ENCODE assay signal across 10 mouse cellular contexts in the genomic region with DNA sequence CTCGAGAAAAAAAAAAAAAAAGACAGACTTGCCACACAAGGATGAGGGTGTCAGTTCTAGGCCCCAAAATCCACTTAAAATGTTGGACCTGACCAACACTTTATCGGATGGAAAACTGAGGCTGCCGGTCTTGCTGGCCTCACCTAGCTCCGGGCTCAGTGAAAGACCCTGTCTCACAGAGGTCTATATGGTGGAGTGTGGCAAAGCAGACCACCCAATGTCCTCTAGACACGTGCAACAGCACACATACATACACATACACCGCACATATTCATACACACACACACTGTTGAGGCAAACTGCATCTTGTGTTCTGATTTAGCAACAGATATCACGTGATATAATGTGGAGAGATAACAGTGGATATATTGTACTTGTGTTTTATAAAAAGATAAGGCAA. TPM values are rescaled to one million over a fixed set of nuclear protein-coding genes. Genes with fewer than 3 reads are reported as not detected.
DNase-seq lines count a peak whose midpoint lies in the region; ATAC-seq lines count a peak whose summit lies in the region.
"Had no signal": no experiment of that assay in that cellular context is flagged by ENCODE, and none has a peak within 500 bp of the region (broad histone marks: within the 10 kb centered on the region; RNA-seq: fewer than 3 reads in every experiment).

No protein-coding gene starts in this region.

- no peaks in the 10 kb centered on the region; the same call in 1 of the 2 replicates for H3K4me1 ChIP-seq in heart, embryonic 16.5 days (ENCODE audit: control insufficient read depth, insufficient read depth, low read length)
- H3K4me1 ChIP-seq in brown adipose tissue, adult 24 weeks (ENCODE audit: control insufficient read depth, insufficient read depth, insufficient read length, low read length) = no peaks in the 10 kb centered on the region
- H3K4me1 ChIP-seq in hindbrain, embryonic 12.5 days = peaks cover 7% of the 10 kb centered on the region; the same call in 1 of the 2 replicates
- no peaks in the 10 kb centered on the region; the same call in 1 of the 2 replicates for H3K4me1 ChIP-seq in liver, embryonic 16.5 days (ENCODE audit: control insufficient read depth, low read depth, low read length)

- no peak for ATAC-seq in heart, embryonic 16.5 days (replicated peaks; ENCODE audit: extremely low read depth, insufficient read depth, low FRiP score)
- no peak for ATAC-seq in hindbrain, embryonic 12.5 days (ENCODE audit: low FRiP score)
- ATAC-seq in liver, embryonic 16.5 days (ENCODE audit: low read depth) = no peak

- H3K9me3 ChIP-seq in heart, embryonic 16.5 days (replicated peaks; ENCODE audit: control insufficient read depth, low read length) = peaks cover 3% of the 10 kb centered on the region
- peaks cover 7% of the 10 kb centered on the region; the same call in 1 of the 2 replicates for H3K9me3 ChIP-seq in hindbrain, embryonic 12.5 days (replicated peaks)
- no peaks in the 10 kb centered on the region for H3K9me3 ChIP-seq in liver, embryonic 16.5 days (replicated peaks; ENCODE audit: control insufficient read depth, low read length)

- H3K27me3 ChIP-seq in heart, embryonic 16.5 days (ENCODE audit: control insufficient read depth, insufficient read depth, low read length) = no peaks in the 10 kb centered on the region
- peaks cover 8% of the 10 kb centered on the region; the same call in 1 of the 2 replicates for H3K27me3 ChIP-seq in hindbrain, embryonic 12.5 days
- H3K27me3 ChIP-seq in liver, embryonic 16.5 days (ENCODE audit: control insufficient read depth, insufficient read depth, low read depth, low read length) = no peaks in the 10 kb centered on the region

- no peak overlapping the region for H3K27ac ChIP-seq in heart, embryonic 16.5 days (ENCODE audit: low read length)
- H3K27ac ChIP-seq in brown adipose tissue, adult 24 weeks (replicated peaks; ENCODE audit: low read depth, low read length) = peak overlapping the region; percentile 30
- no peak overlapping the region for H3K27ac ChIP-seq in hindbrain, embryonic 12.5 days
- no peak overlapping the region for H3K27ac ChIP-seq in liver, embryonic 16.5 days (ENCODE audit: low read length)

- intact Hi-C loops in left cerebral cortex, postnatal 14 days (cut with DNase I) = loop anchor here (5.0 kb wide), 2 partner anchors 134 to 159 kb away; a partner anchor contains a TSS

- H3K4me3 ChIP-seq in heart, embryonic 16.5 days (ENCODE audit: low read length) = peak overlapping the region; percentile 50
- no peak overlapping the region for H3K4me3 ChIP-seq in brown adipose tissue, adult 24 weeks (ENCODE audit: insufficient read depth, low read depth, low read length)
- H3K4me3 ChIP-seq in hindbrain, embryonic 12.5 days = no peak overlapping the region
- no peak overlapping the region for H3K4me3 ChIP-seq in liver, embryonic 16.5 days (ENCODE audit: low read depth, low read length)

- H3K9ac ChIP-seq in heart, embryonic 16.5 days (ENCODE audit: low read length) = peak overlapping the region; percentile 73; the same call in 1 of the 2 replicates
- H3K9ac ChIP-seq in hindbrain, embryonic 12.5 days = no peak overlapping the region
- H3K9ac ChIP-seq in liver, embryonic 16.5 days (ENCODE audit: low read depth, low read length) = no peak overlapping the region

- peak overlapping the region; percentile 76 for H3K4me2 ChIP-seq in heart, embryonic 16.5 days (ENCODE audit: low read depth, low read length)
- H3K4me2 ChIP-seq in hindbrain, embryonic 12.5 days (replicated peaks) = peak overlapping the region; percentile 53; the same call in 1 of the 2 replicates
- peak overlapping the region; percentile 65; the same call in 1 of the 2 replicates for H3K4me2 ChIP-seq in liver, embryonic 16.5 days (ENCODE audit: low read depth, low read length)

- H3K36me3 ChIP-seq in heart, embryonic 16.5 days (ENCODE audit: control insufficient read depth, insufficient read depth) = no peaks in the 10 kb centered on the region
- H3K36me3 ChIP-seq in hindbrain, embryonic 12.5 days = no peaks in the 10 kb centered on the region
- H3K36me3 ChIP-seq in liver, embryonic 16.5 days (ENCODE audit: control insufficient read depth, insufficient read depth) = no peaks in the 10 kb centered on the region

- DNase-seq in heart, postnatal 4 days = no peak
- DNase-seq in left cerebral cortex, adult 18-20 months (ENCODE audit: low spot score in 2 of 2) = no peak
- no peak for DNase-seq in left cerebral cortex, postnatal 14 days (ENCODE audit: low spot score in 2 of 2)
- DNase-seq in urinary bladder, postnatal 14 days (ENCODE audit: low spot score) = no peak
- DNase-seq: cerebellum, adult 9-10 months; left cerebral cortex, postnatal 4 days had no signal

- WGBS in heart, embryonic 16.5 days = 63% methylated on average over 7 of the region's 7 CpGs
- WGBS in hindbrain, embryonic 12.5 days = 47% methylated on average over 7 of the region's 7 CpGs
- whole genome bisulfite sequencing in liver, embryonic 16.5 days (ENCODE audit: insufficient replicate concordance) = 61% methylated on average over 7 of the region's 7 CpGs

RNA-seq across cellular contexts. Expression of a gene that starts 15.9 kb away (rescaled TPM):
- polyA plus RNA-seq in heart, embryonic 16.5 days (2015; fragmentation: Nextera tagmentation; extraction: Ambion mirVana) = 7.2 and 8.3 TPM in 2 replicates
- total RNA-seq in heart, postnatal 4 days (2021) = 10 to 100 TPM; 10.4 to 14.0 TPM
- 8.8 and 15.4 TPM in 2 replicates for polyA plus RNA-seq in brown adipose tissue, adult 24 weeks (2012; ENCODE audit: insufficient read depth, insufficient read length, missing spikeins)
- polyA plus RNA-seq in hindbrain, embryonic 12.5 days (2016; fragmentation: Nextera tagmentation; extraction: Ambion mirVana) = 15.9 and 16.2 TPM in 2 replicates
- polyA plus RNA-seq in liver, embryonic 16.5 days (2015; fragmentation: Nextera tagmentation; extraction: Ambion mirVana) = 6.6 and 6.7 TPM in 2 replicates
- total RNA-seq in left cerebral cortex, adult 18-20 months (2021) = 10 to 100 TPM; 53.2 to 53.6 TPM
- 10 to 100 TPM; 41.6 to 44.7 TPM for total RNA-seq in left cerebral cortex, postnatal 14 days (2021)

RNA-seq across cellular contexts. Expression of a gene that starts 22.4 kb away (rescaled TPM):
- 15.5 and 17.2 TPM in 2 replicates for polyA plus RNA-seq in heart, embryonic 16.5 days (2015; fragmentation: Nextera tagmentation; extraction: Ambion mirVana)
- 10 to 100 TPM in 1 of 2 experiments, 1 to 10 TPM in 1; 9.4 to 12.0 TPM for total RNA-seq in heart, postnatal 4 days (2021)
- polyA plus RNA-seq in brown adipose tissue, adult 24 weeks (2012; ENCODE audit: insufficient read depth, insufficient read length, missing spikeins) = 5.0 and 6.1 TPM in 2 replicates
- 47.6 and 48.7 TPM in 2 replicates for polyA plus RNA-seq in hindbrain, embryonic 12.5 days (2016; fragmentation: Nextera tagmentation; extraction: Ambion mirVana)
- polyA plus RNA-seq in liver, embryonic 16.5 days (2015; fragmentation: Nextera tagmentation; extraction: Ambion mirVana) = 13.1 TPM in 2 replicates
- total RNA-seq in left cerebral cortex, adult 18-20 months (2021) = 10 to 100 TPM; 18.5 to 20.8 TPM
- total RNA-seq in left cerebral cortex, postnatal 14 days (2021) = 10 to 100 TPM; 13.5 to 15.8 TPM
